Mouse (Mus musculus) bone marrow macrophage, adult 2 months (primary cell): ENCODE measurements around the gene Cbarp. TPM values are rescaled to one million over a fixed set of nuclear protein-coding genes. Genes with fewer than 3 reads are reported as not detected.

Experiments used
- H3K27ac ChIP-seq: 2 replicates; pipeline ENCODE4 v1.5.1; 2012; ENCODE audit warnings: low read depth, low read length; ENCODE audit not compliant: insufficient read depth
- H3K4me1 ChIP-seq: 2 replicates; pipeline ENCODE4 v1.6.1; 2012; ENCODE audit warnings: low read length; ENCODE audit not compliant: control insufficient read depth, insufficient read depth
- H3K4me3 ChIP-seq: 2 replicates; pipeline ENCODE4 v1.5.1; 2012; ENCODE audit warnings: mild to moderate bottlenecking, low read length, moderate library complexity; ENCODE audit not compliant: insufficient read depth
- CTCF ChIP-seq: IDR thresholded peaks from 2 replicates; pipeline ENCODE4 v1.5.1; 2012; ENCODE audit warnings: low read depth, mild to moderate bottlenecking, low read length, moderate library complexity
- POLR2A ChIP-seq: IDR thresholded peaks from 2 replicates; pipeline ENCODE4 v1.6.1; 2012; ENCODE audit warnings: mild to moderate bottlenecking, low read depth, low read length, borderline replicate concordance
- polyA plus RNA-seq: library from polyadenylated mRNA; stranded (reverse); fragments of >200 nt; gene quantifications from 2 replicates; pipeline ENCODE4 v1.2.4, GENCODE M21; 2012; ENCODE audit not compliant: missing spikeins, insufficient read depth, insufficient read length

Gene Cbarp
- polyA plus RNA-seq, 1 experiment = 2.9 TPM

DNA sequence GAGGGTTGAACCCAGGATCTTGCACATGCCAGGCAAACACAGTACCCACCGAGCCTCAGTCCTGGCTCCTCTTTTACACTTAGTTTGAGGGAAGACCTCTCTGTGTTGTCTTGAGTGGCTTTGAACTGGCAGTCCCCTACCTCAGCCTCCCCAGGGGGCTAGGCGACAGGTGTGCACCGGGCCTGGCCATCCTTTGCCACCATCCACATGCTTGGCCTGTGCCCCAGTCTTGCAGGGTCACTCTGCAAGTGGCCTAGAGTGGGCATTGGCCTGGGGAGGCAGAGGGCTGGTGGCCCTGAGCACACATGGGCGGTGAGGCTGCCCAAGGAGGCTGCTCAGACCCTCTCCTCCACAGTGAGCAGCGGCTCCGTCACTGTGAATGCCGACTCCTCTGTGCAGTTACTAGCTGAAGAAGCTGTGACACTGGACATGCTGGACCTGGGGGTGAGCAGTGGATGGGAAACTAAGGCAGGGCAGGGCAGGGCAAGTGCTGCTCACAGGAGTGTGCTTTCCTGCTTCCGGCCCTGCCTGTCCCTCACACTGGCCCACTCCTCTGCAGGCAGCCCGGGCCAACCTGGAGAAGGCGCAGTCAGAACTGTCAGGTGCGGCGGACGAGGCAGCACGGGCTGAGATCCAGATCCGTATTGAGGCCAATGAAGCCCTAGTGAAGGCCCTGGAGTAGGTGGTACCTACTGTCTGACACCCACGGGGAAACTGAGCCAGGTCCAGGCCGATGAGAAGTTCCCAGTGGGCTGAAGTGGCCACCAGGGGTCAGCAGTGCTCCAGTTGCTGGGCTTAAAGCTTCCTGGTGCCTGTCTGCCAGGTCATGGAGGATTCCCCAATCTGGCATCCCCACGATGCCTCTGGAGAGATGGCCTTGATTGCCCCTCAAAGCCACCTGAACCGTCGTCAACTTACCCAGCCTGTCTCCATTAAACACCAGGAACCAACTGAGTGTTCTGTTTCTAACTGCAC lies 4.5 kb upstream of the Cbarp start:
- Histone ChIP-seq H3K4me3 (no peak overlapping the region), H3K27ac (no peak overlapping the region), H3K4me1 (peaks cover 6% of the 10 kb centered on the region)
- TF ChIP-seq CTCF = peak; percentile 91
- TF ChIP-seq POLR2A = no peak

GRCm38 (mm10) chr10:80144159-80144558 lies 3.5 kb upstream of the Cbarp start:
- Histone ChIP-seq H3K27ac (no peak overlapping the region), H3K4me3 (no peak overlapping the region), H3K4me1 (peaks cover 6% of the 10 kb centered on the region)
- TF ChIP-seq CTCF (no peak), POLR2A (no peak)

- Histone ChIP-seq H3K4me1 (peaks cover 6% of the 10 kb centered on the region), H3K27ac (no peak overlapping the region), H3K4me3 (no peak overlapping the region)
- TF ChIP-seq CTCF (no peak), POLR2A (no peak)
Measured at GRCm38 (mm10) chr10:80143664-80144063, 3.0 kb upstream of the Cbarp start.

GRCm38 (mm10) chr10:80142530-80142925 lies 1.9 kb upstream of the Cbarp start:
- peaks cover 5% of the 10 kb centered on the region for H3K4me1 ChIP-seq
- peak overlapping the region; percentile 74 for H3K4me3 ChIP-seq
- peak overlapping the region; percentile 57 for H3K27ac ChIP-seq
- TF ChIP-seq POLR2A (no peak), CTCF (no peak)

- peak overlapping the region; percentile 57 for H3K27ac ChIP-seq
- H3K4me1 ChIP-seq = peaks cover 4% of the 10 kb centered on the region
- TF ChIP-seq CTCF = no peak
- H3K4me3 ChIP-seq = peak overlapping the region; percentile 74
Measured at GRCm38 (mm10) chr10:80141786-80142529, 1.3 kb upstream of the Cbarp start.

DNA sequence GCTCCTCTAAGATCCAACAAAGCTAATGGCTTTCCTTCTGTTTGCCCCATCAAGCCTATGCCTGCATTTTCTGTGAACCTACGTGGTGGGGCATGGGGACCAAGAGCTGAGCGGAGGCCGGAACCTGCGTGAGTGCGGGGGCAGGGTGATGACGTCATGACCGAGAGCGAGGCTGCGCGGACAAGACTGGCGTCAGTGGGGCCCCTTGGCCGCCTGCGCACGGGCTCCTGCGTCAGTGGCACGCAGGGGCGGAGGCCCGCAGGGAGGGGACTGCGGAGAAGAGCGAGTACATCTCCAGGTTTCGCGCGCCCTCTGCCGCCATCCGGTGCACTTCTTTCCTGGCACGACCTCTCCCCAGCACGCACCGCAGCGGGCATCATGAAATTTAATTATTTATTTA lies 608 bp upstream of the Cbarp start:
- TF ChIP-seq POLR2A (no peak), CTCF (0 out of 2 replicates have a peak, but pooled peaks have one; percentile 35)
- Histone ChIP-seq H3K27ac (peak overlapping the region; percentile 23), H3K4me3 (peak overlapping the region; percentile 50), H3K4me1 (peaks cover 4% of the 10 kb centered on the region)

GRCm38 (mm10) chr10:80139975-80140665 lies 515 bp downstream of the Cbarp start:
- peaks cover 4% of the 10 kb centered on the region for H3K4me1 ChIP-seq
- H3K27ac ChIP-seq = no peak overlapping the region
- H3K4me3 ChIP-seq = no peak overlapping the region
- TF ChIP-seq CTCF (no peak), POLR2A (no peak)

- no peak for TF ChIP-seq POLR2A
- TF ChIP-seq CTCF = no peak
- H3K4me1 ChIP-seq = peaks cover 4% of the 10 kb centered on the region
- H3K27ac ChIP-seq = no peak overlapping the region
- H3K4me3 ChIP-seq = peak overlapping the region; percentile 60
Measured at GRCm38 (mm10) chr10:80139439-80139775, 1.2 kb downstream of the Cbarp start.

GRCm38 (mm10) chr10:80138553-80139438 lies 1.8 kb downstream of the Cbarp start, which contains the start of gene Atp5d:
Gene Atp5d, plus strand, starts transcription at chr10:80138632.
- no peak for TF ChIP-seq POLR2A
- TF ChIP-seq CTCF = no peak
- H3K4me3 ChIP-seq = peak within 1 kb of the TSS; percentile 60
- no peak within 1 kb of the TSS for H3K27ac ChIP-seq
- peaks cover 4% of the 10 kb centered on the region for H3K4me1 ChIP-seq
